Mouse (Mus musculus): ENCODE measurements around the gene Kcng4. TPM values are rescaled to one million over a fixed set of nuclear protein-coding genes. Genes with fewer than 3 reads are reported as not detected.
A peak's percentile ranks its signal among the peaks of the same experiment; 100 is the strongest.

The Kcng4 gene
- polyA plus RNA-seq, 1 experiment from 2014 or later = 0.49 TPM

DNA sequence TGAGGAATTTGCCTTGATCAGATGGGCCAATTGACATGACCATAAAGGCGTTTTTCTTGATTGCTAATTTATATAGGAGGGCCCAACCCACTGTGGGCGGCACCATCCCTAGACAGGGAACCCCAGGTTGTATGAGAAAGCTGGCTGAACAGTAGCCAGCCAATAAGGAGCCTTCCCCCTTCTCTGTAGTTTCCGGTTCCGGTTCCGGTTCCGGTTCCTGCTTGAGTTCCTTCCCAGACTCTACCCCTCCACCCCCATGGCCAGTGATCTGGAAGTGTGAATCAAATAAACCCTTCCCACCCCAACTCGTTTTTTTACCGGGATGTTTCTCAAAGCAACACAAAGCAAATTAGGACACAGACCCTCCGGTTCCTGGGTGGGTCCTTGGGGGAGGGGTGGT lies 3.2 kb downstream of the Kcng4 start:
- ATAC-seq (ENCODE audit: low FRiP score, low TSS enrichment) = no peak
- no peak for DNase-seq (ENCODE audit: low spot score)
- Histone ChIP-seq H3K36me3 (ENCODE audit: control insufficient read depth, insufficient read depth, low read length) (no peaks in the 10 kb centered on the region), H3K4me1 (replicated peaks; ENCODE audit: control insufficient read depth, insufficient read depth) (no peaks in the 10 kb centered on the region; the same call in 1 of the 2 replicates), H3K27me3 (ENCODE audit: control insufficient read depth, insufficient read depth, low read length) (no peaks in the 10 kb centered on the region), H3K4me3 (ENCODE audit: low read depth, low read length) (no peak overlapping the region), H3K4me2 (replicated peaks; ENCODE audit: low read depth) (no peak overlapping the region), H3K9ac (ENCODE audit: low read length) (no peak overlapping the region), H3K9me3 (ENCODE audit: control insufficient read depth, low read length) (no peaks in the 10 kb centered on the region), H3K27ac (replicated peaks) (no peak overlapping the region)
- 78% methylated on average over 9 of the region's 9 CpGs for WGBS
- TF ChIP-seq EP300 (optimal IDR thresholded peaks at IDR 0.05) = no peak
- TF ChIP-seq CTCF (IDR thresholded peaks at IDR 0.05; ENCODE audit: low read depth) = no peak

GRCm38 (mm10) chr8:119630841-119631240 lies 4.6 kb downstream of the Kcng4 start:
- no peak for ATAC-seq (ENCODE audit: low FRiP score, low TSS enrichment)
- WGBS = 47% methylated on average over 3 of the region's 3 CpGs

GRCm38 (mm10) chr8:119627613-119628359 lies 7.7 kb downstream of the Kcng4 start:
- 39% methylated on average over 10 of the region's 10 CpGs for whole genome bisulfite sequencing
- Histone ChIP-seq H3K9me3 (ENCODE audit: control insufficient read depth, low read length) (no peaks in the 10 kb centered on the region), H3K4me3 (ENCODE audit: low read depth, low read length) (no peak overlapping the region), H3K36me3 (ENCODE audit: control insufficient read depth, insufficient read depth, low read length) (no peaks in the 10 kb centered on the region), H3K4me2 (replicated peaks; ENCODE audit: low read depth) (no peak overlapping the region), H3K9ac (ENCODE audit: low read length) (no peak overlapping the region), H3K27me3 (ENCODE audit: control insufficient read depth, insufficient read depth, low read length) (no peaks in the 10 kb centered on the region), H3K4me1 (replicated peaks; ENCODE audit: control insufficient read depth, insufficient read depth) (no peaks in the 10 kb centered on the region), H3K27ac (replicated peaks) (no peak overlapping the region)
- TF ChIP-seq EP300 (optimal IDR thresholded peaks at IDR 0.05) (no peak), CTCF (IDR thresholded peaks at IDR 0.05; ENCODE audit: low read depth) (no peak)
- ATAC-seq (ENCODE audit: low FRiP score, low TSS enrichment) (peak; percentile 94), DNase-seq (ENCODE audit: low spot score) (peak; percentile 48)

More at GRCm38 (mm10) chr8:119630841-119631240, 4.6 kb downstream of the Kcng4 start:
- DNase-seq (ENCODE audit: low spot score) = no peak
- Histone ChIP-seq H3K4me1 (replicated peaks; ENCODE audit: control insufficient read depth, insufficient read depth) (no peaks in the 10 kb centered on the region; the same call in 1 of the 2 replicates), H3K27ac (replicated peaks) (no peak overlapping the region), H3K27me3 (ENCODE audit: control insufficient read depth, insufficient read depth, low read length) (no peaks in the 10 kb centered on the region), H3K36me3 (ENCODE audit: control insufficient read depth, insufficient read depth, low read length) (no peaks in the 10 kb centered on the region), H3K4me2 (replicated peaks; ENCODE audit: low read depth) (no peak overlapping the region), H3K9ac (ENCODE audit: low read length) (no peak overlapping the region), H3K9me3 (ENCODE audit: control insufficient read depth, low read length) (no peaks in the 10 kb centered on the region), H3K4me3 (ENCODE audit: low read depth, low read length) (no peak overlapping the region)
- TF ChIP-seq CTCF (IDR thresholded peaks at IDR 0.05; ENCODE audit: low read depth) = no peak

GRCm38 (mm10) chr8:119627199-119627598 lies 8.3 kb downstream of the Kcng4 start:
- H3K36me3 ChIP-seq (ENCODE audit: control insufficient read depth, insufficient read depth, low read length) = no peaks in the 10 kb centered on the region
- H3K27me3 ChIP-seq (ENCODE audit: control insufficient read depth, insufficient read depth, low read length) = no peaks in the 10 kb centered on the region
- H3K9me3 ChIP-seq (ENCODE audit: control insufficient read depth, low read length) = no peaks in the 10 kb centered on the region
- 88% methylated on average over 7 of the region's 7 CpGs for whole genome bisulfite sequencing
- no peak for DNase-seq (ENCODE audit: low spot score)
- ATAC-seq (ENCODE audit: low FRiP score, low TSS enrichment) = no peak; the same call in none of the 2 replicates
- H3K4me3 ChIP-seq (ENCODE audit: low read depth, low read length) = no peak overlapping the region
- H3K4me2 ChIP-seq (replicated peaks; ENCODE audit: low read depth) = no peak overlapping the region
- H3K4me1 ChIP-seq (replicated peaks; ENCODE audit: control insufficient read depth, insufficient read depth) = no peaks in the 10 kb centered on the region
- TF ChIP-seq CTCF (IDR thresholded peaks at IDR 0.05; ENCODE audit: low read depth) = no peak
- no peak for TF ChIP-seq EP300 (optimal IDR thresholded peaks at IDR 0.05)
- no peak overlapping the region for H3K27ac ChIP-seq (replicated peaks)
- H3K9ac ChIP-seq (ENCODE audit: low read length) = no peak overlapping the region

DNA sequence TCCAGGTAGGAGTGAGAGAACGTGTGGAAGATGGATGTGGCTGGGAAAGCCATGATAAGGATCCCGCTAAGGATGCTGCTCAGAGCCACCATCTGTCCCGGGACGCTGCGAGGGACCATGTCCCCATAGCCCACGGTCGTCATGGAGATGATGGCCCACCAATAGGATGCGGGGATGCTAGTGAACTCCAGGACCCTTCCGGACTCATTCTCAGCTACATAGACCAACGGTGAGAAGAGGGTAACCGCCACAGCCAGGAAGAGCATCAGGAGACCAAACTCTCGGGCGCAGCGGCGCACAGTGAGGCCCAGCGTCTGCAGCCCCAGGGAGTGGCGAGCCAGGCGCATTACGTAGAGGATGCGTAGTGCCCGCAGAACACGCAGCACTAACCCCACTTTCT lies 9.7 kb downstream of the Kcng4 start:
- Histone ChIP-seq H3K4me1 (replicated peaks; ENCODE audit: control insufficient read depth, insufficient read depth) (no peaks in the 10 kb centered on the region), H3K27me3 (ENCODE audit: control insufficient read depth, insufficient read depth, low read length) (no peaks in the 10 kb centered on the region), H3K4me2 (replicated peaks; ENCODE audit: low read depth) (no peak overlapping the region), H3K9ac (ENCODE audit: low read length) (no peak overlapping the region), H3K36me3 (ENCODE audit: control insufficient read depth, insufficient read depth, low read length) (no peaks in the 10 kb centered on the region), H3K9me3 (ENCODE audit: control insufficient read depth, low read length) (no peaks in the 10 kb centered on the region), H3K27ac (replicated peaks) (no peak overlapping the region), H3K4me3 (ENCODE audit: low read depth, low read length) (no peak overlapping the region)
- TF ChIP-seq CTCF (IDR thresholded peaks at IDR 0.05; ENCODE audit: low read depth) = no peak
- TF ChIP-seq EP300 (optimal IDR thresholded peaks at IDR 0.05) = no peak
- DNase-seq (ENCODE audit: low spot score) (no peak), ATAC-seq (ENCODE audit: low FRiP score, low TSS enrichment) (no peak)
- 75% methylated on average over 22 of the region's 22 CpGs for WGBS

DNA sequence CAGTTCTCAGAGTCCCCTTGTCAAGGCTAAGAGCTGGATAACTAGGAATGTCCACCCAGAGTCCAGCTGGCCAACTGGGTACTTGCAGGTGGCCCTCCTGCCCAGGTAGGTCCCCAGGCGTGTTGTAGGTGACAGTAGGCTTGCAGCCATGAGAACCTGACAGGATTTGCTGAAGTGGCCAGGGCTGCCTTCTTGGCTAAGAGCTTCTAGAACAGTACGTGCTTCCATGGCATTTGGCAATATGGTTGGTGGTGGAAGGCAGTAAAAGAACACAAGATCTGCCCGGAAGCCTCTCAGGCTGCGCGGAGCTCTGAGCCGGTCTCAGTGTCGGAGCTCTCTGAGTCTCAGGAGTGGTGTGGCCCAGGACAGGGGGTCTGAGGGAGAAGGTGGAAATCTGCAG lies 10.6 kb downstream of the Kcng4 start:
- Histone ChIP-seq H3K4me3 (ENCODE audit: low read depth, low read length) (no peak overlapping the region), H3K4me2 (replicated peaks; ENCODE audit: low read depth) (no peak overlapping the region), H3K27me3 (ENCODE audit: control insufficient read depth, insufficient read depth, low read length) (no peaks in the 10 kb centered on the region), H3K9me3 (ENCODE audit: control insufficient read depth, low read length) (no peaks in the 10 kb centered on the region), H3K9ac (ENCODE audit: low read length) (no peak overlapping the region), H3K4me1 (replicated peaks; ENCODE audit: control insufficient read depth, insufficient read depth) (no peaks in the 10 kb centered on the region), H3K27ac (replicated peaks) (no peak overlapping the region), H3K36me3 (ENCODE audit: control insufficient read depth, insufficient read depth, low read length) (no peaks in the 10 kb centered on the region)
- DNase-seq (ENCODE audit: low spot score) = no peak
- no peak for ATAC-seq (ENCODE audit: low FRiP score, low TSS enrichment)
- TF ChIP-seq EP300 (optimal IDR thresholded peaks at IDR 0.05) (no peak), CTCF (IDR thresholded peaks at IDR 0.05; ENCODE audit: low read depth) (no peak)
- 86% methylated on average over 7 of the region's 7 CpGs for WGBS
